Mouse (Mus musculus) mouse embryonic stem cell (cell line): ENCODE data around the gene Tmc8.

Experiments used
- in situ Hi-C, 2 experiments: fragments of 300-500 bp; cut with MboI; formaldehyde crosslinking; loops; 1 replicate in 1 of 2; 3 replicates in 1 of 2; pipeline ENCODE4 v1.14.3; 2019 to 2020; ENCODE audit warnings: low sequenced_read_pairs in 2 of 2, low pct_unique_long_range_greater_than_20kb in 1 of 2, mixed read lengths in 1 of 2; ENCODE audit not compliant: unreplicated experiment in 1 of 2

Gene Tmc8

GRCm38 (mm10) chr11:117781993-117782704 lies at the start of gene Tmc8, which contains the start of gene Tmc6:
Tmc8 (plus strand) TSS chr11:117782076.
Tmc6 (minus strand) TSS chr11:117782198.
- in situ Hi-C loops, result loop anchor here in 1 of 2 experiments (25.0 kb wide), 1 partner anchor 395 kb away; no protein-coding TSS in a partner anchor

DNA sequence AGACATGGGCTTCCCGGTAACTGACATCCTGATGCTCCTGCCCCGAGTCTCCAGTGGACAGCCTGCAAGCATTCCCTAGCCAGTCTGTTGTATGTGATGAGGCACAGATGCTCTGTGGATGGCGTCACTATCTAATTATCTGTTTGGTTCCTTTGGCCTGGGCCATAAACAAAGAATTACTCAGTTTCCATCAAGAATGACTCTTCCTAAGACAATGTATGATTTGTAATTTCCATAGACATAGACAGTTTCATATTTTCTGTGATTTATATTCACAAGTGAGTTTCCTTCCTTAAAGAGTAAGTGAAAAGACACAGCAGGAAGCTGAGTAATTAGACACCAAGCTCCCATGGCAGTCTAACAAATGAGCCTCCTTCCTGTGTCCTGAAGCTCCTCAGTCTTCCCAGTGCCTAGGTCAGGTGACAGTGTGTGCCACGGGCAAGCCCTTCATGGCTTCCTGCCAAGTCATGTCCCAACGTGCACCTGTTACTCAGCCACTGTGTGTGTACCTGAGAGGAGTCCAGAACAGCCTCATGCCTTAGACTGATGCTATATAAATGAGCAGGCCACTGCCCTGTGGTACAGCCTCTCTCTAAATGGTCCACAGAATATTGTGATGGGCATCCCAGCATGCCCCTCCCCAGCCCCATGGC lies 45.7 kb upstream of the Tmc8 start:
- in situ Hi-C loops, result no loop called here

DNA sequence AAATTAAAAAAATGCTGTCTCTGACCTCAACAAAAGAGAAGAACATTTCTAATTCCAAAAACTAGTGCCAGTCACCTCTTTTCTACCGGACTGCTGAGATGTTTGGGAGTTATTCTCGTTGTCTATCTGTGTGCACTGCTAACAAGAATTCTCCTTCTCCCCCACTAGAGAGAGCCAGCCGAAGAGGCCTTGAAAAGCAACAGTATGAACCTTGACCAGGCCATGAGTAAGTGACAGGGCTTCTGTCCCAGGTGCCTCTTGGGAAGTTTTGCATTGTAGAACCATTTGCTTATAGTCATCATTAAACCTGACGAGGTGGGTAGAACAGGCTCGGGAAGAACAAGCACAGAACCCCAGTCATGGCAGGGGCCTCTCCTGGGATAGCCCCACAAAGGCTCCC lies 43.8 kb upstream of the Tmc8 start:
- in situ Hi-C loops, result no loop called here

DNA sequence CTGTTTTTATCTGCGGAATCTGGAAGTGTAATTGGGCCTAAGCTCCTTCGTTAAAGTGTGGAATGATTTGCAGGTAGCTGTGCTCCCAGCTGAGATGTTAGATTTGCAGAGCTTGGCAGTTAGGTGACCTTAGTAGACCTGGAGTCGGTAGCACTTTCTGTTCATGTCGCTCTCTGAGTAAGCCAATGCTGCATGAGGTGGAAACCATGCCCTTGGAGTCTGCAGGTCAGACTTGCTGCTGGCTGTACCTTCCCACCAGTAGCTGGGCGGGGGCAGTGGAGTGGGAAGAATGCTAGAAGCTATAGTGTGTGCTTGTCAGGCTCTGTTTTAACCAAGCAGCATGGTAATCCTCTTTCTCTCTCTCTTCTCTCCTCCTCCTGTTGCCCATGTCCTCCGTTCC lies 40.7 kb upstream of the Tmc8 start:
- in situ Hi-C loops, result no loop called here

DNA sequence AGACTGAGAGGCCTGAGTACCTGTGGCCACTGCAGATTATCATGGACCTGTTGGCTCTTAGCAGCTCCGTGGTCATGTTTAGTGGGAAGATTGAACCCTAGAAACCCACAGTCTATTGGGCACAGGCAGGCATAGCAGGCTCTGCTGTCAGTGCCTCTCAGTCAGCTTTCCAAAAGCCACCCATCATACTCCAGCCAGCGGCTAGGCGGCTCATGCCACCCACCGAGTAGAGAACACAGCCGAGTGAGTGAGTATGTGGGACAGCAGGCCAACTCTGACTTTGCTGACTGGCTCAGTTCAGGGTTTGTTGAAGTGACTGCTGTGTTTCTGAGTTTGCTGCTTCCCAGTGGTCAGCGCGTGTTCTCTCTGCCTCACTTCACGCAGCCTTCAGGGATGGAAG lies 39.6 kb upstream of the Tmc8 start:
- in situ Hi-C loops, result no loop called here

DNA sequence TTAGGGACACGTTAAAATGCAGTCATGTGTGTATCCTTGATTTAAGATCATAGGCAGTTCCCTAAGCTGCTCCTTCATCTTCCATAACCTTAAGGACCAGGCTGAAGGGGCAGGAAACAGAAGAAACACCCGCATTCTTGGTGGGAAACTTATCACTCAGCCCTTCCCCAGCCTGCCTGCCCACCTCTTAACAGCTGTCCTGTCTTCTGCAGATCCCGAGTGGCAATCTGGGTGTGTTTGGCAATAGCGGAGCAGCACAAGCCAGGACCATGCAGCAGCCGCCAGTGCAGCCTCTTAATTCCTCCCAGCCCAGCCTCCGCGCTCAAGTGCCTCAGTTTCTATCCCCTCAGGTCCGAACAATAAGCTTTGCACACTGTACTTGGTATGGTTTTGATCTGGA lies 39.2 kb upstream of the Tmc8 start:
- in situ Hi-C loops, result no loop called here

- in situ Hi-C loops, result no loop called here
Observed at GRCm38 (mm10) chr11:117743454-117744030, 38.3 kb upstream of the Tmc8 start.

DNA sequence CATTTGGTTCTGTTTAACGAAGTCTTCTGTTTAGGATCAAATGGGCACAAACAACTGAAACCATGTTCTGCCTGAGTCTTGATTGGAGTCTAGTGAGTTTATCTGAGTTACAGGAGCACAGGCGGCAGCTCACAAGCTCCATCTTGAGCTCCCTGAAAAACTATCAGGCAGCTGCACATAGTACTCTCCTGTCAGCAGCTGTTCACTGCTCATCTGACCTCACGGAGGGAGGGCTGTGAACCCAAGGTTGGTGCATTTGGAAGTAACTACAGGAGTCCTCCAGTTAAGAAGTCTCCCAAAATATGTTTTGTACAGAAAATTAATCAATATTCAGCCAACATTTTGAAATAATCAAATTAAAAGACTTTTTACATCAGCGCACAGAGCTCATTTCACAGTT lies 33.2 kb upstream of the Tmc8 start:
- in situ Hi-C loops, result no loop called here

DNA sequence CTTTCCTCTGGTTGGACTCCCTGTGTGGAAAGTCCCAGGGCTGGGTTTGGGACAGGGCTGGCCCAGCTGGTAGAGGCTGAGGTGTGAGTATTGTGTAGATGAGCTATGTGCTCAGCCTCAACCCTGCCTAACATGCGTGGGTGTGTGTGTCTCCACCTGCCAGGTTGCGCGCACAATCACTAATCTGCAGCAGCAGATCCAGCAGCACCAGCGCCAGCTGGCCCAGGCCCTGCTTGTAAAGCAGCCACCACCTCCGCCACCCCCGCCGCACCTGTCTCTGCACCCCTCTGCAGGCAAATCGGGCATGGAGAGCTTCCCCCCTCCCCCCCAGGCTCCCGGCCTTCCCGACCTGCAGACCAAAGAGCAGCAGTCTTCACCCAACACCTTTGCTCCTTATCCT lies 32.5 kb upstream of the Tmc8 start:
- in situ Hi-C loops, result no loop called here

- in situ Hi-C loops, result no loop called here
Observed at GRCm38 (mm10) chr11:117751544-117751943, 30.3 kb upstream of the Tmc8 start.

- in situ Hi-C loops, result no loop called here
Observed at GRCm38 (mm10) chr11:117755891-117756290, 26.0 kb upstream of the Tmc8 start.

DNA sequence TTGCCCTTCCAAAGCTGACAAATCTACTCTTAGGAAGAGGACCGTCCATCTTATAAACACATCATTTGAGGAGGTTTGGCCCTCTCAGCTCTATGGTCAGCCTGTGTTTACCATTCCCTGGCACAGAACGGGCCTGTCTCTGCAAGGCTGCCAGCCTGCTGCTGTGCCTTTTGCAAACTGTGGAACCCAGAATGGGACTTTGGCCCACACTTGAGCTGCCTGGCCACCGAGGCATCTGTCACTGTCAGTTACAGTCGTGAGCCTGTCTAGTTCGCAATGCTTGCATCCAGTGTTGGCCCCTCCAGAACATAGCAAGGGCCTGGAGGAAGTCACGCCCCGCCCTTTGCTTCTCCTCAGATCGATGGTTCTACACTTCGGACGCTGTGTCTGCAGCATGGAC lies 22.6 kb upstream of the Tmc8 start:
- in situ Hi-C loops, result no loop called here

GRCm38 (mm10) chr11:117760374-117761119 lies 21.3 kb upstream of the Tmc8 start:
- in situ Hi-C loops, result no loop called here

DNA sequence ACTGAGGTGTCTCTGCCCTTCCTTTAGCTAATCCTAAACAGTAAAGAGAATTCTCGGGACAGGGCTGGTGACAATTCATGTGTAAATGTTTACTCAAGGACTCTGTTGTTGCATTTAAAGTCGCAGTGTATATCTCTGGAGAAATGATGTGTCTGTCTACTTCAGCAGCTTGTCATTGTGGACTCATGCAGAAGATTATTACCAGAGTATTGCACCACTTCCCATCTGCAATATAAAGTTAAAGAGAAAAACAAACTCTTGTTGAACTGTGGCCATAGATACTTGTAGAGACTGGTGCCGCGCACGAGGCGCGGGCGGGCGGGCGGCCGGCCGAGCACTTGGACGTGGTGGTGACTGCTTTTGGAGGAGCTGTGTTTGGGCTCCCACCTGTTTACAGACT lies 20.1 kb upstream of the Tmc8 start:
- in situ Hi-C loops, result no loop called here

DNA sequence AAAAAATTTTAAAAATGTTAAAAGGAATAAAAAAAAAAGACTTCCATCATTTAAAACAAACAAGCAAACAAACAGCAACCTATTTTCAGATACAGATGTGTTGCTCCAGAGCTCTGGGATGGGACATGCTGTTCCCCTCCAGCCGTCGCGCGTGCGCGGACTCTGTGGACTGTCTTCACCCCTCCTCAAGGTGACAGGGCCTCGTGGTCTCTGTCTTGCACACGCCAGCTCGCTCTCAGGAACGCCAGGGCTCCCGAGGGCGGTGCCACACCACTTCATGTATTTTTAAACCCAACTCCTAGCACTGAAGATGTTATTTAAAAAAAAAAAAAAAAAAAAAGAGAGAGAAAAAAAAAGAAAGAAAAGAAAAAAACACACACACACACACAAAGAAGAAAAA lies 19.6 kb upstream of the Tmc8 start:
- in situ Hi-C loops, result no loop called here

DNA sequence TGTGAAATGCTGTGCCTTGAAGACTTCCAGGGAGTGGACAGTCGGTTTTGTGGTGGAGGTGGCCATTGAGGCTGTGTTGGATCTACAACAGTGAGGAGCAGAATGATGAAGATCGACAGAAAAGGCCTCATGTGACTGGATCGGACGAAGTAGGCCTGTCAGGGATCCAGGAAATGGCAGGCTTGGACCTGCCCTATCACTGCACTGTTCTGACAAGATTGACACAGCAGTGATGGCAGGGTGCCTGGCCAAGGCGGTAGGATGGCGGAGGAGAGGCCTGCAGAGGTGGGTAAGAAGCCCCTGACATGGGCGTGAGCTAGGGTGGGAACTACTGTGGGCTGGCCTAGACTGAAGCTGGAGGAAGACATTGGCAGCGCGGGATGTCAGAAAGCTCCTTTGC lies 17.6 kb upstream of the Tmc8 start:
- in situ Hi-C loops, result no loop called here

- in situ Hi-C loops, result no loop called here
Observed at GRCm38 (mm10) chr11:117765361-117765760, 16.5 kb upstream of the Tmc8 start.

- in situ Hi-C loops, result no loop called here
Observed at GRCm38 (mm10) chr11:117766275-117766674, 15.6 kb upstream of the Tmc8 start.
